Mouse (Mus musculus) neural tube, embryonic 15.5 days (tissue): ENCODE measurements around the gene Tmem181a. TPM values are rescaled to one million over a fixed set of nuclear protein-coding genes. Genes with fewer than 3 reads are reported as not detected.
"Not testable (repeated sequence)": the region's sequence is repeated elsewhere in the genome, so short reads cannot be mapped to it uniquely, and the experiment has no call there.

Experiments
- ATAC-seq: fragments of 200-750 bp; cut with Nextera tagmentation; 2 replicates; pipeline ENCODE4 v1.8.0; 2017; ENCODE audit warnings: mild to moderate bottlenecking, moderate TSS enrichment, moderate library complexity; ENCODE audit not compliant: low FRiP score
- H3K27ac ChIP-seq: fragments of 300-500 bp; sonication (generic); replicated peaks from 2 replicates; pipeline ENCODE4 v1.5.1; 2015; ENCODE audit warnings: mild to moderate bottlenecking, inconsistent platforms
- H3K27me3 ChIP-seq: fragments of 300-500 bp; sonication (generic); replicated peaks from 2 replicates; pipeline ENCODE4 v1.6.1; 2015; ENCODE audit warnings: inconsistent platforms
- H3K36me3 ChIP-seq: fragments of 300-500 bp; sonication (generic); 2 replicates; pipeline ENCODE4 v1.6.1; 2015; ENCODE audit warnings: inconsistent platforms
- H3K4me1 ChIP-seq: fragments of 300-500 bp; sonication (generic); 2 replicates; pipeline ENCODE4 v1.6.1; 2015; ENCODE audit warnings: inconsistent platforms
- H3K4me2 ChIP-seq: fragments of 300-500 bp; sonication (generic); 2 replicates; pipeline ENCODE4 v1.6.1; 2015; ENCODE audit warnings: inconsistent platforms, mild to moderate bottlenecking, moderate library complexity
- H3K4me3 ChIP-seq: fragments of 300-500 bp; sonication (generic); replicated peaks from 2 replicates; pipeline ENCODE4 v1.5.1; 2015; ENCODE audit warnings: mild to moderate bottlenecking, inconsistent platforms
- H3K9ac ChIP-seq: fragments of 300-500 bp; sonication (generic); replicated peaks from 2 replicates; pipeline ENCODE4 v1.6.1; 2015; ENCODE audit warnings: mild to moderate bottlenecking, inconsistent platforms
- H3K9me3 ChIP-seq: fragments of 300-500 bp; sonication (generic); replicated peaks from 2 replicates; pipeline ENCODE4 v1.6.1; 2016; ENCODE audit warnings: inconsistent platforms
- WGBS: fragments of 180-500 bp; shearing (Covaris S2); methylation state at CpG from one replicate; pipeline ENCODE4 v1.1.7; 2015; ENCODE audit warnings: mixed read lengths; 5-methylcytosine and 5-hydroxymethylcytosine counted together
- polyA plus RNA-seq: library from polyadenylated mRNA; unstranded; fragments of >200 nt; fragmentation: Nextera tagmentation; extraction: Ambion mirVana; gene quantifications from 2 replicates; pipeline ENCODE4 v1.2.1, GENCODE M21; 2015

The Tmem181a gene
- polyA plus RNA-seq, 1 experiment from 2014 or later: 53.6 TPM

- H3K4me1 ChIP-seq, H3K9me3 ChIP-seq, H3K4me3 ChIP-seq, H3K9ac ChIP-seq, H3K27me3 ChIP-seq, H3K4me2 ChIP-seq, ATAC-seq, H3K36me3 ChIP-seq, H3K27ac ChIP-seq: not testable (repeated sequence)
- WGBS: 70% methylated on average over 3 of the region's 3 CpGs
Observed at GRCm38 (mm10) chr17:6312755-6313154, 56.1 kb downstream of the Tmem181a start.

- not testable (repeated sequence) for H3K4me1 ChIP-seq, H3K9ac ChIP-seq, H3K36me3 ChIP-seq, H3K9me3 ChIP-seq, H3K27me3 ChIP-seq, ATAC-seq, H3K4me2 ChIP-seq, H3K27ac ChIP-seq, H3K4me3 ChIP-seq
- 61% methylated on average over 2 of the region's 3 CpGs for WGBS
Observed at GRCm38 (mm10) chr17:6314493-6314892, 57.8 kb downstream of the Tmem181a start.

- not testable (repeated sequence) for H3K9ac ChIP-seq, H3K4me3 ChIP-seq, H3K4me1 ChIP-seq, H3K36me3 ChIP-seq, H3K27me3 ChIP-seq, H3K9me3 ChIP-seq, ATAC-seq, H3K27ac ChIP-seq
- H3K4me2 ChIP-seq: peak overlapping the region; percentile 57
- WGBS: 29% methylated on average over 3 of the region's 4 CpGs
Observed at GRCm38 (mm10) chr17:6315706-6316105, 59.0 kb downstream of the Tmem181a start.

GRCm38 (mm10) chr17:6316379-6317126 lies 59.9 kb downstream of the Tmem181a start:
- not testable (repeated sequence) for H3K9me3 ChIP-seq, H3K4me1 ChIP-seq, H3K27me3 ChIP-seq, H3K36me3 ChIP-seq
- peak; percentile 64 for ATAC-seq
- 2% methylated on average over 38 of the region's 38 CpGs for whole genome bisulfite sequencing
- Histone ChIP-seq H3K27ac (peak overlapping the region; percentile 79), H3K4me3 (peak overlapping the region; percentile 44), H3K4me2 (peak overlapping the region; percentile 57), H3K9ac (peak overlapping the region; percentile 45; the same call in 1 of the 2 replicates)

GRCm38 (mm10) chr17:6317339-6317985 lies 60.8 kb downstream of the Tmem181a start, which contains the start of gene Dynlt1a:
Gene Dynlt1a, minus strand, starts transcription at chr17:6317500.
- Histone ChIP-seq H3K27ac (peak within 1 kb of the TSS; percentile 79), H3K4me3 (peak within 1 kb of the TSS; percentile 44), H3K9ac (peak within 1 kb of the TSS; percentile 45; the same call in 1 of the 2 replicates), H3K4me2 (peak within 1 kb of the TSS; percentile 57)
- not testable (repeated sequence) for H3K4me1 ChIP-seq, H3K27me3 ChIP-seq, H3K36me3 ChIP-seq, H3K9me3 ChIP-seq
- WGBS: 10% methylated on average over 21 of the region's 23 CpGs
- peak; percentile 86 for ATAC-seq

- not testable (repeated sequence) for H3K4me1 ChIP-seq, H3K27me3 ChIP-seq, H3K9ac ChIP-seq, H3K36me3 ChIP-seq, H3K9me3 ChIP-seq
- ATAC-seq: peak; percentile 88
- Histone ChIP-seq H3K4me3 (peak overlapping the region; percentile 38), H3K4me2 (peak overlapping the region; percentile 48), H3K27ac (peak overlapping the region; percentile 41; the same call in 1 of the 2 replicates)
- WGBS: 2% methylated on average over 6 of the region's 60 CpGs
Observed at GRCm38 (mm10) chr17:6321081-6321777, 64.6 kb downstream of the Tmem181a start.

- ATAC-seq, H3K27ac ChIP-seq, H3K4me3 ChIP-seq, H3K4me2 ChIP-seq, H3K36me3 ChIP-seq, H3K27me3 ChIP-seq, H3K9me3 ChIP-seq, H3K4me1 ChIP-seq, H3K9ac ChIP-seq: not testable (repeated sequence)
- WGBS: no CpG with 5 or more reads among the region's 10 CpGs
Observed at GRCm38 (mm10) chr17:6321778-6322101, 65.1 kb downstream of the Tmem181a start.

GRCm38 (mm10) chr17:6325021-6325420 lies 68.4 kb downstream of the Tmem181a start:
- H3K4me3 ChIP-seq, H3K4me2 ChIP-seq, H3K4me1 ChIP-seq, H3K9ac ChIP-seq, H3K27me3 ChIP-seq, H3K36me3 ChIP-seq, H3K27ac ChIP-seq, ATAC-seq, H3K9me3 ChIP-seq: not testable (repeated sequence)
- 70% methylated on average over 10 of the region's 10 CpGs for WGBS

GRCm38 (mm10) chr17:6325543-6325942 lies 68.9 kb downstream of the Tmem181a start:
- not testable (repeated sequence) for H3K36me3 ChIP-seq, H3K27me3 ChIP-seq, H3K4me1 ChIP-seq, H3K27ac ChIP-seq, H3K4me2 ChIP-seq, ATAC-seq, H3K9me3 ChIP-seq, H3K9ac ChIP-seq, H3K4me3 ChIP-seq
- 67% methylated on average over 6 of the region's 6 CpGs for WGBS

- not testable (repeated sequence) for ATAC-seq, H3K27me3 ChIP-seq, H3K27ac ChIP-seq, H3K36me3 ChIP-seq, H3K4me3 ChIP-seq, H3K9me3 ChIP-seq, H3K9ac ChIP-seq, H3K4me1 ChIP-seq, H3K4me2 ChIP-seq
- whole genome bisulfite sequencing: 95% methylated on average over 7 of the region's 7 CpGs
Observed at GRCm38 (mm10) chr17:6327554-6327953, 70.9 kb downstream of the Tmem181a start.

- H3K4me1 ChIP-seq, H3K27me3 ChIP-seq, H3K36me3 ChIP-seq, H3K9me3 ChIP-seq, ATAC-seq, H3K4me2 ChIP-seq, H3K4me3 ChIP-seq, H3K27ac ChIP-seq, H3K9ac ChIP-seq: not testable (repeated sequence)
- 78% methylated on average over 4 of the region's 4 CpGs for WGBS
Observed at GRCm38 (mm10) chr17:6328997-6329396, 72.3 kb downstream of the Tmem181a start.
